Mouse (Mus musculus): ENCODE measurements around the gene Lrrc59. TPM values are rescaled to one million over a fixed set of nuclear protein-coding genes. Genes with fewer than 3 reads are reported as not detected.

Lrrc59 gene
- total RNA-seq, 1 experiment, result 282 TPM

- no peaks in the 10 kb centered on the region for H3K9me3 ChIP-seq (ENCODE audit: control insufficient read depth, insufficient read depth, low read depth, low read length)
- peak within 1 kb of the TSS; percentile 61 to 74 for H3K4me3 ChIP-seq (ENCODE audit: insufficient read depth in 1 of 2, low read depth in 1 of 2, low read length in 2 of 2, poor library complexity in 1 of 2, severe bottlenecking in 1 of 2)
- TF ChIP-seq CHD2 (IDR thresholded peaks at IDR 0.05; ENCODE audit: low read depth, low read length) (no peak), HCFC1 (IDR thresholded peaks at IDR 0.05; ENCODE audit: borderline replicate concordance, insufficient read depth, low read length) (no peak), MAFK (IDR thresholded peaks at IDR 0.05; ENCODE audit: insufficient read depth, low read depth, low read length) (no peak), ZC3H11A (IDR thresholded peaks at IDR 0.05; ENCODE audit: borderline replicate concordance, low read depth, low read length) (no peak), ZNF384 (IDR thresholded peaks at IDR 0.05; ENCODE audit: low read depth, low read length) (no peak)
- peak; percentile 61 for DNase-seq (ENCODE audit: low read depth, low spot score)
- in situ Hi-C loops (cut with MboI; ENCODE audit: low sequenced_read_pairs in 2 of 2, unreplicated experiment in 2 of 2), result no loop called here
- no peak within 1 kb of the TSS for H3K27ac ChIP-seq (ENCODE audit: insufficient read depth, low read depth, low read length, poor library complexity, severe bottlenecking)
- H3K36me3 ChIP-seq (ENCODE audit: control insufficient read depth, insufficient read depth, low read length, poor library complexity, severe bottlenecking), result no peaks in the 10 kb centered on the region
- peaks cover under 1 to 12% of the 10 kb centered on the region in 2 experiments; a peak in 1 of 4 replicates for H3K4me1 ChIP-seq (ENCODE audit: control insufficient read depth in 2 of 2, insufficient read depth in 2 of 2, low read length in 2 of 2, poor library complexity in 1 of 2)
- peak within 1 kb of the TSS; percentile 76 for H3K9ac ChIP-seq (ENCODE audit: insufficient read depth, low read depth, low read length, poor library complexity, severe bottlenecking)
These were observed 28.0 kb upstream of the Lrrc59 start, which contains the start of gene Acsf2 for GRCm38 (mm10) chr11:94601321-94602281. TSS of gene Acsf2 (minus strand) at chr11:94601871.

- H3K4me1 ChIP-seq (ENCODE audit: control insufficient read depth in 2 of 2, insufficient read depth in 2 of 2, low read length in 2 of 2, poor library complexity in 1 of 2), result peaks cover 0 to 12% of the 10 kb centered on the region in 2 experiments; a peak in 1 of 4 replicates
- no peaks in the 10 kb centered on the region for H3K36me3 ChIP-seq (ENCODE audit: control insufficient read depth, insufficient read depth, low read length, poor library complexity, severe bottlenecking)
- no peak overlapping the region for H3K27ac ChIP-seq (ENCODE audit: insufficient read depth, low read depth, low read length, poor library complexity, severe bottlenecking)
- in situ Hi-C loops (cut with MboI; ENCODE audit: low sequenced_read_pairs in 2 of 2, unreplicated experiment in 2 of 2), result no loop called here
- peak overlapping the region in 1 of 2 experiments; percentile 61; a peak in 1 of 4 replicates for H3K4me3 ChIP-seq (ENCODE audit: insufficient read depth in 1 of 2, low read depth in 1 of 2, low read length in 2 of 2, poor library complexity in 1 of 2, severe bottlenecking in 1 of 2)
- no peak overlapping the region for H3K9ac ChIP-seq (ENCODE audit: insufficient read depth, low read depth, low read length, poor library complexity, severe bottlenecking)
- no peak for TF ChIP-seq ZNF384 (IDR thresholded peaks at IDR 0.05; ENCODE audit: low read depth, low read length)
- TF ChIP-seq MAFK (IDR thresholded peaks at IDR 0.05; ENCODE audit: insufficient read depth, low read depth, low read length), result no peak
- TF ChIP-seq HCFC1 (IDR thresholded peaks at IDR 0.05; ENCODE audit: borderline replicate concordance, insufficient read depth, low read length), result no peak
- TF ChIP-seq CHD2 (IDR thresholded peaks at IDR 0.05; ENCODE audit: low read depth, low read length), result no peak
- no peak for TF ChIP-seq ZC3H11A (IDR thresholded peaks at IDR 0.05; ENCODE audit: borderline replicate concordance, low read depth, low read length)
- H3K9me3 ChIP-seq (ENCODE audit: control insufficient read depth, insufficient read depth, low read depth, low read length), result no peaks in the 10 kb centered on the region
- no peak for DNase-seq (ENCODE audit: low read depth, low spot score)
These were observed 27.1 kb upstream of the Lrrc59 start for GRCm38 (mm10) chr11:94602356-94602955.

GRCm38 (mm10) chr11:94610744-94611740 is 18.5 kb upstream of the Lrrc59 start:
- H3K36me3 ChIP-seq (ENCODE audit: control insufficient read depth, insufficient read depth, low read length, poor library complexity, severe bottlenecking), result no peaks in the 10 kb centered on the region
- DNase-seq (ENCODE audit: low read depth, low spot score), result no peak
- H3K4me3 ChIP-seq (ENCODE audit: insufficient read depth in 1 of 2, low read depth in 1 of 2, low read length in 2 of 2, poor library complexity in 1 of 2, severe bottlenecking in 1 of 2), result no peak overlapping the region
- H3K4me1 ChIP-seq (ENCODE audit: control insufficient read depth in 2 of 2, insufficient read depth in 2 of 2, low read length in 2 of 2, poor library complexity in 1 of 2), result peaks cover 0 to 2% of the 10 kb centered on the region in 2 experiments; a peak in 1 of 4 replicates
- no peaks in the 10 kb centered on the region for H3K9me3 ChIP-seq (ENCODE audit: control insufficient read depth, insufficient read depth, low read depth, low read length)
- H3K9ac ChIP-seq (ENCODE audit: insufficient read depth, low read depth, low read length, poor library complexity, severe bottlenecking), result no peak overlapping the region
- in situ Hi-C loops (cut with MboI; ENCODE audit: low sequenced_read_pairs in 2 of 2, unreplicated experiment in 2 of 2), result no loop called here
- no peak overlapping the region for H3K27ac ChIP-seq (ENCODE audit: insufficient read depth, low read depth, low read length, poor library complexity, severe bottlenecking)
- TF ChIP-seq ZC3H11A (IDR thresholded peaks at IDR 0.05; ENCODE audit: borderline replicate concordance, low read depth, low read length), result no peak
- no peak for TF ChIP-seq HCFC1 (IDR thresholded peaks at IDR 0.05; ENCODE audit: borderline replicate concordance, insufficient read depth, low read length)
- no peak for TF ChIP-seq CHD2 (IDR thresholded peaks at IDR 0.05; ENCODE audit: low read depth, low read length)
- TF ChIP-seq MAFK (IDR thresholded peaks at IDR 0.05; ENCODE audit: insufficient read depth, low read depth, low read length), result no peak
- no peak for TF ChIP-seq ZNF384 (IDR thresholded peaks at IDR 0.05; ENCODE audit: low read depth, low read length)

- in situ Hi-C loops (cut with MboI; ENCODE audit: low sequenced_read_pairs in 2 of 2, unreplicated experiment in 2 of 2), result no loop called here
- Histone ChIP-seq H3K36me3 (ENCODE audit: control insufficient read depth, insufficient read depth, low read length, poor library complexity, severe bottlenecking) (no peaks in the 10 kb centered on the region), H3K4me3 (ENCODE audit: insufficient read depth in 1 of 2, low read depth in 1 of 2, low read length in 2 of 2, poor library complexity in 1 of 2, severe bottlenecking in 1 of 2) (no peak overlapping the region), H3K9me3 (ENCODE audit: control insufficient read depth, insufficient read depth, low read depth, low read length) (no peaks in the 10 kb centered on the region), H3K27ac (ENCODE audit: insufficient read depth, low read depth, low read length, poor library complexity, severe bottlenecking) (no peak overlapping the region), H3K4me1 (ENCODE audit: control insufficient read depth in 2 of 2, insufficient read depth in 2 of 2, low read length in 2 of 2, poor library complexity in 1 of 2) (peaks cover 0 to 2% of the 10 kb centered on the region in 2 experiments; a peak in 1 of 4 replicates), H3K9ac (ENCODE audit: insufficient read depth, low read depth, low read length, poor library complexity, severe bottlenecking) (no peak overlapping the region)
- TF ChIP-seq HCFC1 (IDR thresholded peaks at IDR 0.05; ENCODE audit: borderline replicate concordance, insufficient read depth, low read length) (no peak), ZC3H11A (IDR thresholded peaks at IDR 0.05; ENCODE audit: borderline replicate concordance, low read depth, low read length) (no peak), ZNF384 (IDR thresholded peaks at IDR 0.05; ENCODE audit: low read depth, low read length) (no peak), MAFK (IDR thresholded peaks at IDR 0.05; ENCODE audit: insufficient read depth, low read depth, low read length) (no peak), CHD2 (IDR thresholded peaks at IDR 0.05; ENCODE audit: low read depth, low read length) (no peak)
- DNase-seq (ENCODE audit: low read depth, low spot score), result no peak
These were observed 15.0 kb upstream of the Lrrc59 start for GRCm38 (mm10) chr11:94614603-94615002.

All from ES-E14 (cell line).